Mouse (Mus musculus): Measurements from ENCODE around the gene Aldh1a3.

The Aldh1a3 gene

DNA sequence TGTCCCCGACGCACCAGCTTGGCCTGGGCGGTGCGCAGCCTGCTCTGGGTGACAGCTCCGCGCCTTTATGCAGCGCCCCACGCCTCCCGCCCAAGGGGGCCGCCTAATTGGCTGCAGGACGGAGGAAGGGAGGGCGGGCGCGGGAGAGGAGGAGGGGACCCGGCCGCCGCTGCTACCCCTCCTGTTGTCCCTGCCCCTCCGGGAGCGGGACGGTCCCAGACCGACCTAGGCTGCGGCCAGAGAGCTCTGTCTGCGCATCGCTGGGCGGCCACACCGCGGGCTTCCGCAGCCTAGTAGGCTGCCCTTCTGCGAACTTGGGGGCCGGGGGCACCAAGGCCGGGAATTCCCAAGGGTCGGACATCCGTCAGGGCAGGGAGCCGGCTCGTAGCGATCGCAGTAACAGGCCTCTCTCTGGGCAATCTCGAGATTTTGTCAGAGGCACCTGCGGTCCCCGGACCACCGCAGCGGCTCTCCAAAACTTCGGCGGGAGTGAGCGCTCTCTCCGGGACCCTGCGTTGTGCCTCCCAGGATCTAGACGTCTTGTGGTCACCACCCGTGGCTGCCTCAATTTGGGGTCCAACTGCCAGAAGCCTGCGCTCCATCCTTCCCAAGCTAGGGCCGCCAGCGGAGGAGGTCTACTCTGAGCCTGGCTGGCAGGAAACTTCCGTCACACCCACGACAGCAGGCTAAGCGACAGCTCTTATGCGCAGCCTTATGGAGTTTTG, at the start of gene Aldh1a3:
Gene Aldh1a3, minus strand, starts transcription at position 81 of the 725 bp plus-strand sequence.
- DNase-seq (ENCODE audit: low read depth, low spot score), result peak; percentile 44

- DNase-seq (ENCODE audit: low read depth, low spot score), result no peak
Observed at GRCm38 (mm10) chr7:66476289-66476688, 49.0 kb upstream of the Aldh1a3 start.

DNA sequence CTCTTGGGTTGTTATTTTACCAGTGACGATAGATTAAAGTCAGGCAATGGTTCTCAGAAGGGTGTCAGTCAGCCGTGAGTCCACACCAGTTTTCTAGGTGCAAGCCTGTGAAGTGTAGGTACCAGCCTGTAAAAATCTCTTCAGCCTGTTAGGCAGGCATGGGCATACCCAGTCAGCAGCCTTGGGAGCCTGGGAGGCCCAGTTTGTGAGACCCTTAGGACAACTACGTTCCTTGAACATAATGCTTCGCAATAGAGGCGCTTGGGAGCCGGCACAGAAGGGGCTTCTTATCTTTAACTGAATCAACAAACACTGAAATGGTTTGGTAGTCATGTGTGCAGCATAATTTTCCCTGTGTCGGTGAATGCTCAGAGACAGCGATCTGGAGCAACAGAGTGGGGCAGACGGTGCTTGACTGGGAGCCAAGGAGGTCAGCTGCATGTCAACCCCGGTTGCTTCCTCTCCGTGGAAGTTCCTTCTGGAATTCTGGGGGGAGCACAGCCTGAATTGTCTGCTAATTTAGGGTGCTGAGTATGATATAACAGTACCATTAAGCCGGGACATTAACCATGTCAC, 44.4 kb upstream of the Aldh1a3 start:
- DNase-seq (ENCODE audit: low read depth, low spot score), result no peak

DNA sequence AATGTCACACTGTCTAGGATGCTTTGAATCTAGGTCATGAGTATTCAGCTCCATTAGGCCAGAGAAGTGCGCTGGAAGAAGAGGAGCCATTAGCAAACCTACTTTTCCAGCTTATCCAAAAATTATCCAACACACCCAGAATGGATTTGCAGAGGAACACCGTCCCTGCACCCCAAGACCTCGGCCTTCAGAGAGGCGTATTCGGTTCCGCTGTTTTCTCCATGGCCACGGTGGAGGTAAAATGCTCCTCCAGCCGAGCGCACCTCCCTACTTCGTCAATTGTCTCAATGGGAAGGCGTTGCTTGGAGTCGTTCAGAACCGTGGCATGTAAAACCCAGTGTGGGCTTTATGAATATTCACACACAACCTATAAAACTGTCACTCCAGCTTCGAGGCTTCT, 39.3 kb upstream of the Aldh1a3 start:
- DNase-seq (ENCODE audit: low read depth, low spot score), result no peak

DNA sequence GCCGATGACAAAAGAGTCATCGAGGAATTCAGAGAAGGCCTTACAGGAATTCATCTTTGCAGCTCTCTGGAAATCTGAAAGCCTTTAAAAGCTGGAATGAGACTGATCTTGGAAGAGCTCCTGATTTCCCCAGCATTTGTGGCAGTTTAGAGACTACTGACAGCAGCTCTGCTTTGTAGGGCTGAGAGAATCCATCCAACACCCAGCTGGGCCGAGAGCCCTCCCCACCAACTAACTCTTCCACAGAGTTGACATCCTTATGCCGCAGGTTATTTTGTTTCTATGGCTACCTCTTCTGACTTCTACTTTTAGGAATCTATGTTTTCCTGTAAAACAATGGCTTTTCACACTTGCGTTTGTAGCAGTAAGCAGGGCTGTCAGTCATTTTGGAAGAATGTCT, 37.9 kb upstream of the Aldh1a3 start:
- DNase-seq (ENCODE audit: low read depth, low spot score), result peak; percentile 40

- DNase-seq (ENCODE audit: low read depth, low spot score), result no peak
Observed at GRCm38 (mm10) chr7:66463081-66463480, 35.8 kb upstream of the Aldh1a3 start.

DNA sequence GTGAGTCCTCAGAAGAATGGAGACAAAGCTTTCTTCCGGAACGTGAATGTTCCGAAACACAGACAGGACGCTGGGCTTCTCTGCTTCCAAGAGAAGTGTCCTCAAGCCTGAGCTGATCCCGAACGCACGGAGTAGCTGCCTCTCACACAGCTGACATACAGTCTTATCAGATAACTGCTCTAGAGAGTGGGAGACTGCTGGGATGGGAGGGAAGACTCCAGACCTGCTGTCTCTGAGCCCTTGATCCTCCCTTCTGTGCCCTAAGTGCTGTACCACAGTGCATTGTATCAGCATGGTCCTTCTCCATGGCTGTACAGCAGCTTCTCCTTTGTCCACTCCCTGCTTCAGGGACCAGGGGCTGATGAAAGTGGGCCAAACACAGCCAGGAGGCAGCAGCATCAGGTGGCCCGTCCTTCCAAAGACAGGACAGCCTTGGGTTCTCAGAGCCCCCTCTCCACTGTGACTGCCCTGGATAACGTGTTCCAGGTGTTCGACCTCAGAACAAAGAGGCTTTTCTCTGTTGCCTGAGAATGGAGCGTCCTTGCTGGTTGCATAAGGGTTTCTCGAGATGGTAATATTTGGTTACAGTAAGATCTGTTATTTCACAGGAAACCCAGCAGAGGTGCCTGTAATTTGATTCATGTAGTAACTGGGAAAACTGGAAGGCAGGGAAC, 24.4 kb upstream of the Aldh1a3 start:
- DNase-seq (ENCODE audit: low read depth, low spot score), result no peak

DNA sequence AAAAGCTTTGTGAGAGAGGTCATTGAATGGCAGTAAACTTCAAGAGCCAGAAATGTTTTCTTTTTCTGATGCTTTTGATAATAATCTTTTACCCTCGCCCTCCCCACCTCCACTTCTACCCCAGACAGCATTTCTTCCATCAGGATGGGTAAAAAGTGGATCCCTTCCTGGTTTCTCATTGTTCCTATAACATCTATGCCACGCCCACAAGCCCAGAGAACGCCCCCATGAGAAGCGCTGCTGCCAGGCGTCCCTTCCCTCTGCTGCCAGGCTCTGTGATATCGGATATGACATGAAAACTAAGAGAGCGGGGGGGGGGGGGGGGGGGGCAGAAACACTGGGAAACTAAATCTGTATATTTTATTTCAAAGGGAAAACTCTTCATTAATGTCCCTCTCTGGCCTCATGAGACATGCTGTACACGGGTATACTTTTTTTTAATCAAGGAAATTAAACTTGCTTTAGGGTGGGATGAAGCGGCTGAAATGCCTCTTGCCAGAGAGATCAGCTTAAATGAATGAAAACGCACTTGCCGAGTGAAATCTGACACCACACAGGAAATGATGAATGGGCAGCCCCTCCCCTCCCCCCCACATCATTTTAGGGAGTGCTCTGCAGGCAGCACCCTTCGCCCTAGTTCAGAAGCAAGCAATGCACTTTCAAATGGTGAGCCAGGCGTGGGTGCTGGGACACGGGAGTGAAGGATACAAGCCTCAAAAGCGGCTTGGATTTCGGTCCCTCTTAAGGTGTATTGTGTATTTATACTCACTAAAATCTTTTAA, 22.8 kb upstream of the Aldh1a3 start:
- DNase-seq (ENCODE audit: low read depth, low spot score), result no peak

DNA sequence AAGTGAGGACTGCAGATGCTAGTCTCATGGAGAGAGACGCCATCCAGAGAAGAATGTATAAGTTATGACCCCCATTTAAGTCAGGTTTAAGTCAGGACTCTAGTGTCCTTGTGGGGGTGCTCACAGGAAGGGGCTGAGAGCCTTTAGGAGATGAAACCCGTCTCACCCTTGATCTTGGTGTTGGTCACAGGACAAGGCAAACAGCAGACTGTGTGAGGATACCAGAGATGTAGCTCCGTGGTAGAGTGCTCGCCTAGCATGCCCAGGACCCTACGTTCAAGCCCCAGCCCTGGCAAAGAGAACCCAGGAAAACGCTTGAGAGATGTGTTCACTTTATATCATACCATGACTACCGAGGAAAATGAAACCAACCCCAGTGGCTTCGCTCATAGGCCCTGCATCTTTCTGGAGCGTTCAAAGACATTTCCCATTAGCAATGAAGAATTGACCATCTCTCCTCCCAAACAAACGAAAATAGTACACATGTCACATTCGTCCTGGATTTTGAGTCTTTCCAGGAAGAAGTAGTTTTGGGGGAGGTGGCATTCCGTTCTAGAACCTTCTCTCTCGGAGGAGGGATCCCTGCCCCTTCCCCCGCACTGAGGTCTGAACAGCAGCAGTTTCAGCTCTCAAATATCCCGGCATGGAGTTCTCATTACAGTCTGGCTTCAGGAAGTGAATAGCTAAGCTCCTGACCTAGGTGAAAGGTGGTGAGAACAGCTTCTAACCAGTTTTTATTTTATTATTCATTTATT, 21.6 kb upstream of the Aldh1a3 start:
- DNase-seq (ENCODE audit: low read depth, low spot score), result no peak

DNA sequence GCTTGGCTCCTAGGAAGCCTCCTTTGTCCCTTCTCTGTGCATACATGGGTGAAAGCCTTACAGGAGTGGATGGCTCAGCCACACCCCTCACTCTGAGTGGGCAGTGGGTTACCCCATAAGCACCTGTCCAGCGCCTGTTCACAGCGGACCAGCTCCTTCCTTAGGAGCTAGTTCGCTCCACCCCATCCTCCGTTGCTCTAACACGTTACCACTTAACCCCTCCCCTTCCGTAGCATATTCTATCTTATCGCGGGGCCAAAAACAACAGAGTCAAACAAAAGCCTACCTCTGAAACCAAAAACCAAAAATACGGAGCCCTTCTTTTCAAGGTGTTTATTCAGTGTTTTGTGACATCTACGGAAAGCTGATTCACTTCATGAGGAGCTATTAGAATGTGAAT, 21.0 kb upstream of the Aldh1a3 start:
- no peak for DNase-seq (ENCODE audit: low read depth, low spot score)

GRCm38 (mm10) chr7:66446860-66447259, 19.5 kb upstream of the Aldh1a3 start:
- DNase-seq (ENCODE audit: low read depth, low spot score), result no peak

GRCm38 (mm10) chr7:66445117-66445905, 18.0 kb upstream of the Aldh1a3 start:
- no peak for DNase-seq (ENCODE audit: low read depth, low spot score)

- no peak for DNase-seq (ENCODE audit: low read depth, low spot score)
Observed at GRCm38 (mm10) chr7:66444706-66445105, 17.4 kb upstream of the Aldh1a3 start.

- DNase-seq (ENCODE audit: low read depth, low spot score), result peak; percentile 63
Observed at GRCm38 (mm10) chr7:66442501-66443369, 15.4 kb upstream of the Aldh1a3 start.

DNA sequence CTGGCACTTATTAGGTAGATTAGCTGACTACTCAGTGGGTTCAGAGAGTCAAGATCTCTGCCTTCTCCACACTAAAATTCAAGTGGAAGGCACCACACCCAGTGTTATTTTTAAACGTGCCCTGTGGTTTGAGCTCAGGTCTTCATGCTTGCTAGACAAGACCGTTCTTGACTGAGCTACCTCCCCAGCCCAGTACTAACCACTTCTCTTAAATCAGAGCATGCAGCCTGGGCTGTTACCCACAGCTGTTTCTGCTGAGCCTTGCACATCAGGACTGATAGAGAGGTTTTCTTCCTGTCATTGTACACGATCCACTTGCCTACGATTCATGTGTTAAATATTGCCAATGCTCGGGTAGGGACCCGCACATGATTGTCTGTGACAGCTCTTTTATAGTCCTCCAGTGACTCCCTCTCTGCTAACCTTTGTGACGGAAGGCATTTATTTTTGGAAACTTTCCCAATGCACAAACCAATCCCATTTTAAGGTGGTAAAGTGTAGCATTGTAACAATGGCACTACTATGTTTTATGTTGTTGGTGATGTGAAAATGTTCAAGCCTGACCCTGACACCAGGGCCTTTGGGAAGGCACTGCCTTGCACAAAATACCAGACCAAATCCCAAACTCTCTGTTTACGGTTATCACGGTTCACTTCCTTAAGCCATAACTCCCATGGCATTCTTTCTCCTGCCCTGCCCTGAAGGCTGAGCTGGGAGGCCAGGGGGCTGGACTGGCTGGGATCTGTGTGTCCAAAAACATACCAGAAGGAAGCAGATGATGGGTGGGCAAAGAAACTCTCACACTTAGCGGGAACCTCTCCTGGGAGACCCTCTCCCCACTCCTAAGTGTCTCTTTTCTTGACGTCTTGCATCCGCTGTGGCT, 11.7 kb upstream of the Aldh1a3 start:
- DNase-seq (ENCODE audit: low read depth, low spot score), result no peak

GRCm38 (mm10) chr7:66434453-66434935, 7.2 kb upstream of the Aldh1a3 start:
- DNase-seq (ENCODE audit: low read depth, low spot score), result peak; percentile 68

- no peak for DNase-seq (ENCODE audit: low read depth, low spot score)
Observed at GRCm38 (mm10) chr7:66427053-66427436, 272 bp downstream of the Aldh1a3 start.

- no peak for DNase-seq (ENCODE audit: low read depth, low spot score)
Observed at GRCm38 (mm10) chr7:66421903-66422302, 5.4 kb downstream of the Aldh1a3 start.

All from brain, adult 2 months (tissue).